Mouse (Mus musculus) MEL (cell line): ENCODE data around the gene Tm4sf20. TPM values are rescaled to one million over a fixed set of nuclear protein-coding genes. Genes with fewer than 3 reads are reported as not detected.

Experiments used
- DNase-seq: peaks from one replicate; pipeline ENCODE4 v3.0.0; 2011; ENCODE audit warnings: low read depth, low spot score
- H3K27ac ChIP-seq: 2 replicates; pipeline ENCODE4 v1.5.1; 2012; ENCODE audit warnings: low read depth, mild to moderate bottlenecking, control low read depth, low read length, moderate library complexity; ENCODE audit not compliant: control insufficient read depth
- H3K27me3 ChIP-seq, 2 experiments: fragments of 150-350 bp in 1 of 2; sonication (generic) in 1 of 2; 2 replicates each; pipeline ENCODE4 v1.6.1; 2012; ENCODE audit warnings: low read length in 2 of 2, mild to moderate bottlenecking in 2 of 2, improper control_type of control experiment in 1 of 2, moderate library complexity in 1 of 2; ENCODE audit not compliant: insufficient read depth in 2 of 2, control insufficient read depth in 1 of 2
- H3K36me3 ChIP-seq, 2 experiments: 2 replicates each; pipeline ENCODE4 v1.6.1; 2012 to 2014; ENCODE audit warnings: low read length in 2 of 2, improper control_type of control experiment in 1 of 2, inconsistent platforms in 1 of 2, mild to moderate bottlenecking in 1 of 2; ENCODE audit not compliant: insufficient read depth in 2 of 2, control insufficient read depth in 1 of 2
- H3K4me1 ChIP-seq, 2 experiments: fragments of 150-350 bp in 1 of 2; sonication (generic) in 1 of 2; 2 replicates each; pipeline ENCODE4 v1.6.1; 2012; ENCODE audit warnings: low read length in 2 of 2, improper control_type of control experiment in 1 of 2, mild to moderate bottlenecking in 1 of 2; ENCODE audit not compliant: insufficient read depth in 2 of 2, control insufficient read depth in 1 of 2
- H3K4me3 ChIP-seq, 2 experiments: fragments of 150-350 bp in 1 of 2; sonication (generic) in 1 of 2; 2 replicates each; pipeline ENCODE4 v1.5.1; 2012; ENCODE audit warnings: low read depth in 2 of 2, low read length in 2 of 2, mild to moderate bottlenecking in 2 of 2, moderate library complexity in 2 of 2, control low read depth in 1 of 2, improper control_type of control experiment in 1 of 2; ENCODE audit not compliant: control insufficient read depth in 1 of 2, insufficient read depth in 1 of 2
- H3K79me2 ChIP-seq: 2 replicates; pipeline ENCODE4 v1.6.1; 2012; ENCODE audit warnings: mild to moderate bottlenecking, low read length, moderate library complexity; ENCODE audit not compliant: control insufficient read depth, poor library complexity, insufficient read depth
- H3K9ac ChIP-seq: 2 replicates; pipeline ENCODE4 v1.6.1; 2012; ENCODE audit warnings: low read depth, mild to moderate bottlenecking, control low read depth, low read length, moderate library complexity; ENCODE audit not compliant: control insufficient read depth, poor library complexity, severe bottlenecking
- H3K9me3 ChIP-seq: fragments of 150-350 bp; sonication (generic); replicated peaks from 2 replicates; pipeline ENCODE4 v1.6.1; 2012; ENCODE audit warnings: mild to moderate bottlenecking, low read length, improper control_type of control experiment, moderate library complexity; ENCODE audit not compliant: insufficient read depth
- KAT2A ChIP-seq: conservative IDR thresholded peaks from 2 replicates; pipeline ENCODE4 v1.6.1; 2012; ENCODE audit warnings: low read depth, low read length, improper control_type of control experiment, inconsistent platforms
- USF1 ChIP-seq: IDR thresholded peaks from 2 replicates; pipeline ENCODE4 v1.6.1; 2014; ENCODE audit warnings: low read depth, mild to moderate bottlenecking, inconsistent platforms, low read length, improper control_type of control experiment, moderate library complexity
- polyA plus RNA-seq, 2 experiments: library from polyadenylated mRNA; stranded (reverse) in 1 of 2; unstranded in 1 of 2; fragments of >175 nt in 1 of 2; fragments of >200 nt in 1 of 2; gene quantifications; 2 replicates each; pipeline versions ENCODE4 v1.2.1 to v1.2.4; 2012; ENCODE audit warnings: low replicate concordance in 2 of 2, low read depth in 1 of 2; ENCODE audit not compliant: insufficient read length in 2 of 2, insufficient read depth in 1 of 2, missing spikeins in 1 of 2
- total RNA-seq: library from RNA; depleted of rRNA; stranded (reverse); fragments of 300-350 nt; gene quantifications from 2 replicates; pipeline ENCODE4 v1.2.3, GENCODE M21; 2012; rRNA removed

Tm4sf20 gene
- total and polyA plus RNA-seq, 3 experiments = not detected

DNA sequence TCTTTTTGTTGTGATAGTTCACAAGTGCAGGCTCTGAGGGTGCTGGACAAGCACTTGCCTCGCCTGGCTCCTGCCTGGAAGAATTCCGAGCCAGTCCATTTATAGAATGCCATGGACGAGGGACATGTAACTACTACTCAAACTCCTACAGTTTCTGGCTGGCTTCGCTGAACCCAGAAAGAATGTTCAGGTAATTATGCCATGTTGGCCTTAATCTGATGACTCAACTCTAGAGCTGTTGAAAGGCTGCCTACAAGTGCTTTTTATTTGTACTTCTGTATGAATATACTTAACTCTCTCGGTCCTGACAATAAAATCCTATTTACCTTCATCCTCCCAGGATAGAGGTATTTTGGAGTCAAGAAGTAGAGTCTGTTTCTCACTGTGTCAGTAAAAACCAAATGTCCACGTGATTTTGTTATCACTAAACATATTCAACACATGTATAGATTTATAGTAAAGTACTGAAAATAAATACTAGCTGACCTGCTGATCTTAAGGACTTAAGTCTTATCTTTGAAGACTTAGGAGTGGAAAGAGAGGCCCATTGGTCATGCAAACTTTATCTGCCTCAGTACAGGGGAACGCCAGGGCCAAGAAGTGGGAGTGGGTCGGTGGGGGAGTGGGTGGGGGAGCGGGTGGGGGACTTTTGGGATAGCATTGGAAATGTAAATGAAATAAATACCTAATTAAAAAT is 50.3 kb downstream of the Tm4sf20 start:
- Histone ChIP-seq H3K4me1 (no peaks in the 10 kb centered on the region), H3K27ac (no peak overlapping the region), H3K79me2 (no peaks in the 10 kb centered on the region), H3K9me3 (no peaks in the 10 kb centered on the region), H3K9ac (no peak overlapping the region), H3K36me3 (no peaks in the 10 kb centered on the region), H3K4me3 (no peak overlapping the region), H3K27me3 (peaks cover 7 to 10% of the 10 kb centered on the region in 2 experiments)
- no peak for DNase-seq
- no peak for TF ChIP-seq KAT2A
- TF ChIP-seq USF1 = peak; percentile 24; the same call in 1 of the 2 replicates

Other genes with a start within 250 kb of the Tm4sf20 start
- gene Col4a4, start 181.6 kb downstream of the Tm4sf20 start, total RNA-seq = not detected in 2 replicates
- under 1 TPM in 1 of 2 experiments, not detected in 1; 0.03 TPM for gene Col4a4, start 181.6 kb downstream of the Tm4sf20 start, polyA plus RNA-seq
- gene Col4a3, start 181.5 kb downstream of the Tm4sf20 start, total RNA-seq = 0.19 and 0.65 TPM in 2 replicates
- gene Col4a3, start 181.5 kb downstream of the Tm4sf20 start, polyA plus RNA-seq = under 1 TPM in 1 of 2 experiments, not detected in 1; 0.47 TPM
- gene Mff, start 43.6 kb downstream of the Tm4sf20 start, total RNA-seq = 86.0 and 91.1 TPM in 2 replicates
- 100 to 1,000 TPM in 1 of 2 experiments, not detected in 1; 195 TPM for gene Mff, start 43.6 kb downstream of the Tm4sf20 start, polyA plus RNA-seq
- not detected in 2 replicates for gene Gm47791, start 2.8 kb upstream of the Tm4sf20 start, total RNA-seq
- gene Gm47791, start 2.8 kb upstream of the Tm4sf20 start, polyA plus RNA-seq = not detected
- 34.1 and 38.2 TPM in 2 replicates for gene Agfg1, start 71.0 kb upstream of the Tm4sf20 start, total RNA-seq
- 10 to 100 TPM in 1 of 2 experiments, not detected in 1; 58.6 TPM for gene Agfg1, start 71.0 kb upstream of the Tm4sf20 start, polyA plus RNA-seq
- gene A030005L19Rik, start 144.9 kb upstream of the Tm4sf20 start, total RNA-seq = 0.15 TPM in 1 of 2 replicates, not detected in the other
- under 1 TPM in 1 of 2 experiments, not detected in 1; 0.26 TPM for gene A030005L19Rik, start 144.9 kb upstream of the Tm4sf20 start, polyA plus RNA-seq
- gene A030014E15Rik, start 156.5 kb upstream of the Tm4sf20 start, total RNA-seq = not detected in 2 replicates
- gene A030014E15Rik, start 156.5 kb upstream of the Tm4sf20 start, polyA plus RNA-seq = not detected
- gene Gm6217, start 162.9 kb upstream of the Tm4sf20 start, total RNA-seq = not detected in 2 replicates
- not detected for gene Gm6217, start 162.9 kb upstream of the Tm4sf20 start, polyA plus RNA-seq
- gene A030003K21Rik, start 174.9 kb upstream of the Tm4sf20 start, total RNA-seq = not detected in 2 replicates
- not detected for gene A030003K21Rik, start 174.9 kb upstream of the Tm4sf20 start, polyA plus RNA-seq
- not detected in 2 replicates for gene Gm7544, start 187.6 kb upstream of the Tm4sf20 start, total RNA-seq
- not detected for gene Gm7544, start 187.6 kb upstream of the Tm4sf20 start, polyA plus RNA-seq
- not detected in 2 replicates for gene Gm47955, start 191.8 kb upstream of the Tm4sf20 start, total RNA-seq
- gene Gm47955, start 191.8 kb upstream of the Tm4sf20 start, polyA plus RNA-seq = not detected
- gene Gm47959, start 232.1 kb upstream of the Tm4sf20 start, total RNA-seq = not detected in 2 replicates
- gene Gm47959, start 232.1 kb upstream of the Tm4sf20 start, polyA plus RNA-seq = not detected